Mouse (Mus musculus): ENCODE measurements at regions not wholly inside any gene's neighbourhood (a gene's known extent, or its start where the extent isn't known, plus 50 kb on each side); places are given as distances from the start of the nearest gene placed in this dataset.

DNA sequence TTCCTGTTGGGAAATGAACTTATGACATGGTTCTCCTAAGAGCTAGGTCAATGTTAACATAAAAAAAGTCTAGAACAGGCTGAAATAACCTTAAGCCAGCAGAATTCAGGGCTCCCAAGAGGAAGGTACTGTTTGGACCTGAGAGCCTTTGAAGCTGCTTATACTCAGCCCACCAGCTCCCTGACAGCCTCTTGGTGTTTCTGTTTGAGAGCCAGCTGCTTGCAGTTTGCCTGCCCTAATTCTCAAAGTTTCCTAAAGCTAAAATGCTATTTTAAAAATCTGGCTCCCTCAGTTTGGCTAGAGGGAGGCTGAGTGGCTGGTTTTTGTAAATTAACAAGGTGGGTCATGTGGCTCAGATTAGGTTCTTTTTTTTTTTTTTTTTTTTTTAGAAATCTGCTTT lies 72.5 kb upstream of the Bmp4 start:
- no peak for TF ChIP-seq CTCF (IDR thresholded peaks at IDR 0.05; ENCODE audit: extremely low read depth, insufficient read depth, low read length)
- TF ChIP-seq POLR2A (IDR thresholded peaks at IDR 0.05; ENCODE audit: extremely low read depth, insufficient read depth, low read length) = no peak
